Mouse (Mus musculus): ENCODE data around the gene Muc13.

Gene Muc13

GRCm38 (mm10) chr16:33770778-33771454, 22.9 kb upstream of the Muc13 start:
- DNase-seq = no peak

GRCm38 (mm10) chr16:33772809-33773208, 21.0 kb upstream of the Muc13 start:
- DNase-seq = no peak

- no peak for DNase-seq
Observed at GRCm38 (mm10) chr16:33774972-33775371, 18.9 kb upstream of the Muc13 start.

- DNase-seq = no peak
Observed at GRCm38 (mm10) chr16:33775733-33776335, 18.0 kb upstream of the Muc13 start.

GRCm38 (mm10) chr16:33776766-33777529, 16.9 kb upstream of the Muc13 start:
- no peak for DNase-seq

- no peak for DNase-seq
Observed at GRCm38 (mm10) chr16:33777607-33778006, 16.2 kb upstream of the Muc13 start.

- no peak for DNase-seq
Observed at GRCm38 (mm10) chr16:33781789-33782728, 11.8 kb upstream of the Muc13 start.

GRCm38 (mm10) chr16:33782729-33783091, 11.1 kb upstream of the Muc13 start:
- DNase-seq = no peak

- no peak for DNase-seq
Observed at GRCm38 (mm10) chr16:33784547-33784946, 9.3 kb upstream of the Muc13 start.

- no peak for DNase-seq
Observed at GRCm38 (mm10) chr16:33785092-33785704, 8.6 kb upstream of the Muc13 start.

GRCm38 (mm10) chr16:33786657-33787390, 7.0 kb upstream of the Muc13 start:
- no peak for DNase-seq

- peak; percentile 11 to 23 for DNase-seq
Observed at GRCm38 (mm10) chr16:33795106-33795505, 1.3 kb downstream of the Muc13 start.

GRCm38 (mm10) chr16:33795887-33796286, 2.0 kb downstream of the Muc13 start:
- no peak for DNase-seq

GRCm38 (mm10) chr16:33796756-33797155, 2.9 kb downstream of the Muc13 start:
- DNase-seq = no peak

GRCm38 (mm10) chr16:33797860-33798259, 4.0 kb downstream of the Muc13 start:
- DNase-seq = peak; percentile 78 to 80

GRCm38 (mm10) chr16:33810002-33810401, 16.2 kb downstream of the Muc13 start:
- no peak for DNase-seq

- DNase-seq = no peak
Observed at GRCm38 (mm10) chr16:33818413-33819165, 24.8 kb downstream of the Muc13 start.

GRCm38 (mm10) chr16:33820269-33821178, 26.7 kb downstream of the Muc13 start:
- DNase-seq = peak; percentile 91 to 93

- DNase-seq = no peak
Observed at GRCm38 (mm10) chr16:33824603-33825002, 30.8 kb downstream of the Muc13 start.

- DNase-seq = no peak
Observed at GRCm38 (mm10) chr16:33828496-33828895, 34.7 kb downstream of the Muc13 start.
